Mouse (Mus musculus): ENCODE results near the gene Arg2. TPM values are rescaled to one million over a fixed set of nuclear protein-coding genes. Genes with fewer than 3 reads are reported as not detected.

Gene Arg2
- polyA plus RNA-seq, 1 experiment: not detected

DNA sequence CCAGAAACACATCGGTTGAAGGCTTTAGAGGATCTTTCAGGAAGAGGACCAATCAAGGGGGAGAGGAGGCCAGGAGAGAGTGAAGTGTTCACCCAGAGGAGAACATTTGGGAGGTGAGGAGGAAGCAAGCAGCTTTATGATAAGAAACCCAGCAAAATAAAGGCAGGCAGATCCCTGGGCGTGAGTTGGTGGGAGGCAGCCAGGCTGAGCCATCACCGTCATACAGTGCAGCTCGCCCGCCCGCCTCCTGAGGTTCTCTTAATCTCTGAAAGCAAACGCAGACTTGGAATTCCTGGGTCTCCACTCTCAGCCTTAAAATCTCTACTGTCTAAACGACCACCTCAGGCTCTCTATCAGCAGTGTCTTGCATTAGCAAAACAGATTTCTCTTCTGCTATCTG, 4.1 kb downstream of the Arg2 start:
- Histone ChIP-seq H3K27ac (ENCODE audit: insufficient read depth, low read length) (no peak overlapping the region), H3K4me3 (ENCODE audit: low read depth, low read length) (no peak overlapping the region), H3K9ac (ENCODE audit: low read depth, poor library complexity, severe bottlenecking) (no peak overlapping the region), H3K27me3 (ENCODE audit: control insufficient read depth, insufficient read depth, low read length, poor library complexity, severe bottlenecking) (peaks cover 20% of the 10 kb centered on the region), H3K9me3 (replicated peaks; ENCODE audit: control insufficient read depth, insufficient read depth, low read length, poor library complexity, severe bottlenecking) (no peaks in the 10 kb centered on the region), H3K36me3 (ENCODE audit: control insufficient read depth, insufficient read depth, low read length, poor library complexity, severe bottlenecking) (no peaks in the 10 kb centered on the region), H3K4me1 (ENCODE audit: control insufficient read depth, insufficient read depth, low read length) (no peaks in the 10 kb centered on the region)
- TF ChIP-seq EP300 (IDR thresholded peaks at IDR 0.05; ENCODE audit: insufficient read depth, low read depth, low read length): no peak
- no peak for TF ChIP-seq CTCF (IDR thresholded peaks at IDR 0.05; ENCODE audit: low read depth, low read length)
- no peak for TF ChIP-seq POLR2A (IDR thresholded peaks at IDR 0.05; ENCODE audit: insufficient read depth, low read length)

DNA sequence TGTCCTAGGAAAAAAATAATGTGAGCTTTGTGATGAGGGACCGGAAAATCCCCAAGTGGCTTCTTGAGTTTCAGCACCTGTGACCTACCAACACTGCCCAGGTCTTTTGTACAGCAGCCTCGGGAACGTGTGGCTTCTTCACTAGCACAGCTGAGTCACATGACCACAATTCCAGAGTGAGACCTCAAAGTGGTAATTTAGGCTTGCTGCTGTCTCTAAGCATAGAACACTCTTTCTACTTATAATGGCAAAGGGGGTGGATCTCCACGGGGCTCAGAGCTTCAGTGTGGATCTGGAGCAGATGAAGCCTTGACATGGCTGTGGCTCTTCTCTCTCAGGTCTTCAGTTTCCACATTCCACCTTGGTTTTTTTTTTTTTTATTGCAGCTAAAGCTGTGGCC, 4.5 kb downstream of the Arg2 start:
- TF ChIP-seq POLR2A (IDR thresholded peaks at IDR 0.05; ENCODE audit: insufficient read depth, low read length) (no peak), EP300 (IDR thresholded peaks at IDR 0.05; ENCODE audit: insufficient read depth, low read depth, low read length) (no peak), CTCF (IDR thresholded peaks at IDR 0.05; ENCODE audit: low read depth, low read length) (no peak)
- H3K9me3 ChIP-seq (replicated peaks; ENCODE audit: control insufficient read depth, insufficient read depth, low read length, poor library complexity, severe bottlenecking): no peaks in the 10 kb centered on the region
- H3K27ac ChIP-seq (ENCODE audit: insufficient read depth, low read length): no peak overlapping the region
- H3K9ac ChIP-seq (ENCODE audit: low read depth, poor library complexity, severe bottlenecking): no peak overlapping the region
- no peaks in the 10 kb centered on the region for H3K36me3 ChIP-seq (ENCODE audit: control insufficient read depth, insufficient read depth, low read length, poor library complexity, severe bottlenecking)
- peaks cover 18% of the 10 kb centered on the region for H3K27me3 ChIP-seq (ENCODE audit: control insufficient read depth, insufficient read depth, low read length, poor library complexity, severe bottlenecking)
- H3K4me3 ChIP-seq (ENCODE audit: low read depth, low read length): no peak overlapping the region
- no peaks in the 10 kb centered on the region for H3K4me1 ChIP-seq (ENCODE audit: control insufficient read depth, insufficient read depth, low read length)

DNA sequence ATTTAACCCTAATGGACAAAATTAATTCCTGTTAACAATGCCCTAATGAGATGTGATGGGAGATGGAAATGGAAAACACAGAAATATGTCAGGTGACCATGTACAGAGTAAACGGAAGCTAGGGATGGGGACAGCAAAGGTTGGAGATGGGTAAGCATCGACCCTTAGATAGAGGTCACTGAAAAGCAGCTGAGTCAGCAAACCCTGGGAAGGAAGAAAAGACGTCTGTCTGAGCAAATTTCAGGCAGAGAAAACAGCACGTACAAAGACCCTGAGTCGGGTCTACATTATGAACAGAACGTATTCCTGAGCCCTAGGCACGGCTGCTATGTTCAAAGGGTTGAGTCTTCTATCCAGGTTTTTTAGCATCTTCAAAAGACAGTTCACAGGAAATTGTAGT, 6.4 kb downstream of the Arg2 start:
- Histone ChIP-seq H3K9me3 (replicated peaks; ENCODE audit: control insufficient read depth, insufficient read depth, low read length, poor library complexity, severe bottlenecking) (no peaks in the 10 kb centered on the region), H3K27me3 (ENCODE audit: control insufficient read depth, insufficient read depth, low read length, poor library complexity, severe bottlenecking) (peaks cover 9% of the 10 kb centered on the region), H3K4me1 (ENCODE audit: control insufficient read depth, insufficient read depth, low read length) (no peaks in the 10 kb centered on the region), H3K4me3 (ENCODE audit: low read depth, low read length) (no peak overlapping the region), H3K36me3 (ENCODE audit: control insufficient read depth, insufficient read depth, low read length, poor library complexity, severe bottlenecking) (no peaks in the 10 kb centered on the region), H3K27ac (ENCODE audit: insufficient read depth, low read length) (no peak overlapping the region), H3K9ac (ENCODE audit: low read depth, poor library complexity, severe bottlenecking) (no peak overlapping the region)
- TF ChIP-seq POLR2A (IDR thresholded peaks at IDR 0.05; ENCODE audit: insufficient read depth, low read length) (no peak), CTCF (IDR thresholded peaks at IDR 0.05; ENCODE audit: low read depth, low read length) (no peak), EP300 (IDR thresholded peaks at IDR 0.05; ENCODE audit: insufficient read depth, low read depth, low read length) (no peak)

DNA sequence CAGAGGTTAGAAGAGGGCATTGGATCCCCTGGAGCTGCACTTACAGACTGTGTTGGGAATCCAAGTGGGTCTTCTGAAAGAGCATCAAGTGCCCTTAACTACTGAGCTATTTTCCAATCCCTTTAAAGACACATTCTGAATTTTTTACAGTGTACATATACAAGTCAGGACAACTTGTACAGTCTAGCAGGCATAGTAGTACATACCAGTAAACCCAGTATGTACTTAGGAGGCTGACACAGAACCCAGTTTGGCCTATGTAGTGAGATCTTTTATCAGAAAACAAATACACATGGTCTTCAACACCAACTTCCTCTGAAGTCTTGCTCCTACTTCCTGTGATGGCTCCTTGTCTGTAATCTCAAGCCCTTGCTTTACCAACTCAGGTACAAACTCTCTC, 8.4 kb downstream of the Arg2 start:
- Histone ChIP-seq H3K4me3 (ENCODE audit: low read depth, low read length) (no peak overlapping the region), H3K36me3 (ENCODE audit: control insufficient read depth, insufficient read depth, low read length, poor library complexity, severe bottlenecking) (no peaks in the 10 kb centered on the region), H3K27me3 (ENCODE audit: control insufficient read depth, insufficient read depth, low read length, poor library complexity, severe bottlenecking) (no peaks in the 10 kb centered on the region), H3K27ac (ENCODE audit: insufficient read depth, low read length) (no peak overlapping the region), H3K9me3 (replicated peaks; ENCODE audit: control insufficient read depth, insufficient read depth, low read length, poor library complexity, severe bottlenecking) (no peaks in the 10 kb centered on the region), H3K9ac (ENCODE audit: low read depth, poor library complexity, severe bottlenecking) (no peak overlapping the region), H3K4me1 (ENCODE audit: control insufficient read depth, insufficient read depth, low read length) (no peaks in the 10 kb centered on the region)
- TF ChIP-seq CTCF (IDR thresholded peaks at IDR 0.05; ENCODE audit: low read depth, low read length) (no peak), POLR2A (IDR thresholded peaks at IDR 0.05; ENCODE audit: insufficient read depth, low read length) (no peak), EP300 (IDR thresholded peaks at IDR 0.05; ENCODE audit: insufficient read depth, low read depth, low read length) (no peak)

DNA sequence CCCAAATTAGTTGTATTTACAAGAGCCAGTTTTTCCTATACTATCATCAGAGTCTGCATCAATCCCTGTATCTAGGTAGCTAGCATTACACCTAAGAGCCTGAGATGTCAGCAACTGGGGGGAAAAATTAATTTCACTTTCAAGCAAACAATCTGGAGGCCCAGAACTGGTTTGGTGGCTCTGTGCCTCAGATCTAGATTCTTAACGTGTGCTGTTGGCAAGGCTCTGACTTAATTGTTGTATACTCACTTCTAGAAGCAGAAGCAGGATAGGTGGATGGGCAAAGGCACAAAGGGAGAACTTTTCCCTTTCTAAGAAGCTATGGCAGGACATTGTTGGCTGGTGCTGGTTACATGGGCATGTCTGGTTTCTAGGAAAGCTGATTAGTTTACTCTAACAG, 8.8 kb downstream of the Arg2 start:
- TF ChIP-seq EP300 (IDR thresholded peaks at IDR 0.05; ENCODE audit: insufficient read depth, low read depth, low read length) (no peak), POLR2A (IDR thresholded peaks at IDR 0.05; ENCODE audit: insufficient read depth, low read length) (no peak), CTCF (IDR thresholded peaks at IDR 0.05; ENCODE audit: low read depth, low read length) (no peak)
- Histone ChIP-seq H3K9me3 (replicated peaks; ENCODE audit: control insufficient read depth, insufficient read depth, low read length, poor library complexity, severe bottlenecking) (no peaks in the 10 kb centered on the region), H3K4me3 (ENCODE audit: low read depth, low read length) (no peak overlapping the region), H3K27me3 (ENCODE audit: control insufficient read depth, insufficient read depth, low read length, poor library complexity, severe bottlenecking) (no peaks in the 10 kb centered on the region), H3K27ac (ENCODE audit: insufficient read depth, low read length) (no peak overlapping the region), H3K4me1 (ENCODE audit: control insufficient read depth, insufficient read depth, low read length) (no peaks in the 10 kb centered on the region), H3K9ac (ENCODE audit: low read depth, poor library complexity, severe bottlenecking) (no peak overlapping the region), H3K36me3 (ENCODE audit: control insufficient read depth, insufficient read depth, low read length, poor library complexity, severe bottlenecking) (no peaks in the 10 kb centered on the region)

DNA sequence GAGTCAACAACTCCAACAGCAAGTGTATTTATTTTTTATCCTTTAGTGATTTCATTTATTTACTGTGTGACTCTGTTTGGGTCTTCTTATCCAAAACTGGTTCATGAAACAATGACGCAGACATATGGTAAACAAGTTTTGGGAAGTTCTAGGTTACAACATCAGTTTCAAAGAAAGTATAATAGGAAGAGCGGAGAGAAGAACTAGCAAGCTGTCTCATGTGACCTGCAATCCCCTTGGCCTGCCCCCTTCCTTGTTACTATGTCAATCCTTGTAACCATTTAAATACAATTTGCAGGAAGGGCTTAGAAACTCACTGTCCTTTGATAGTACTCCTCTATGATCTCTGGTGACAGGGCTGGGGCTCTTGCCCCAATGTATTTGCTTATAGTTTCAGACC, 10.2 kb downstream of the Arg2 start:
- Histone ChIP-seq H3K9ac (ENCODE audit: low read depth, poor library complexity, severe bottlenecking) (no peak overlapping the region), H3K4me1 (ENCODE audit: control insufficient read depth, insufficient read depth, low read length) (no peaks in the 10 kb centered on the region), H3K36me3 (ENCODE audit: control insufficient read depth, insufficient read depth, low read length, poor library complexity, severe bottlenecking) (no peaks in the 10 kb centered on the region), H3K27me3 (ENCODE audit: control insufficient read depth, insufficient read depth, low read length, poor library complexity, severe bottlenecking) (no peaks in the 10 kb centered on the region), H3K4me3 (ENCODE audit: low read depth, low read length) (no peak overlapping the region), H3K27ac (ENCODE audit: insufficient read depth, low read length) (no peak overlapping the region), H3K9me3 (replicated peaks; ENCODE audit: control insufficient read depth, insufficient read depth, low read length, poor library complexity, severe bottlenecking) (no peaks in the 10 kb centered on the region)
- TF ChIP-seq POLR2A (IDR thresholded peaks at IDR 0.05; ENCODE audit: insufficient read depth, low read length) (no peak), CTCF (IDR thresholded peaks at IDR 0.05; ENCODE audit: low read depth, low read length) (no peak), EP300 (IDR thresholded peaks at IDR 0.05; ENCODE audit: insufficient read depth, low read depth, low read length) (no peak)

Measured in ES-Bruce4 (cell line).